Mouse (Mus musculus) bone marrow, adult 2 months (tissue): ENCODE measurements around the gene Pomp. TPM values are rescaled to one million over a fixed set of nuclear protein-coding genes. Genes with fewer than 3 reads are reported as not detected.

Source experiments
- H3K27ac ChIP-seq: fragments of 200-500 bp; 2 replicates; pipeline ENCODE4 v1.5.1; 2012; ENCODE audit warnings: low read depth, mild to moderate bottlenecking, control low read depth, inconsistent platforms, low read length; ENCODE audit not compliant: control insufficient read depth, poor library complexity, insufficient read depth
- H3K4me1 ChIP-seq: fragments of 200-500 bp; 2 replicates; pipeline ENCODE4 v1.6.1; 2011; ENCODE audit warnings: low read length; ENCODE audit not compliant: control insufficient read depth, insufficient read depth
- H3K4me3 ChIP-seq: fragments of 200-500 bp; replicated peaks from 2 replicates; pipeline ENCODE3; 2011; ENCODE audit warnings: mild to moderate bottlenecking, low read depth, low read length, control low read depth; ENCODE audit not compliant: control insufficient read depth
- CTCF ChIP-seq: fragments of 200-500 bp; IDR thresholded peaks from 2 replicates; pipeline ENCODE4 v1.5.1; 2011; ENCODE audit warnings: low read length, control low read depth; ENCODE audit not compliant: control insufficient read depth, insufficient read depth
- POLR2A ChIP-seq: fragments of 200-500 bp; IDR thresholded peaks from 2 replicates; pipeline ENCODE4 v1.6.1; 2011; ENCODE audit warnings: low read depth, mild to moderate bottlenecking, control low read depth, low read length, borderline replicate concordance; ENCODE audit not compliant: control insufficient read depth
- WGBS: fragments of 180-500 bp; shearing (Covaris S2); methylation state at CpG from one replicate; pipeline ENCODE4 v1.1.7; 2018; 5-methylcytosine and 5-hydroxymethylcytosine counted together
- polyA plus RNA-seq: library from polyadenylated mRNA; stranded (reverse); fragments of >200 nt; gene quantifications from 2 replicates; pipeline ENCODE4 v1.2.4, GENCODE M21; 2011; ENCODE audit warnings: low replicate concordance; ENCODE audit not compliant: missing spikeins, insufficient read depth, insufficient read length

Pomp gene
- polyA plus RNA-seq, 1 experiment: 166 TPM

DNA sequence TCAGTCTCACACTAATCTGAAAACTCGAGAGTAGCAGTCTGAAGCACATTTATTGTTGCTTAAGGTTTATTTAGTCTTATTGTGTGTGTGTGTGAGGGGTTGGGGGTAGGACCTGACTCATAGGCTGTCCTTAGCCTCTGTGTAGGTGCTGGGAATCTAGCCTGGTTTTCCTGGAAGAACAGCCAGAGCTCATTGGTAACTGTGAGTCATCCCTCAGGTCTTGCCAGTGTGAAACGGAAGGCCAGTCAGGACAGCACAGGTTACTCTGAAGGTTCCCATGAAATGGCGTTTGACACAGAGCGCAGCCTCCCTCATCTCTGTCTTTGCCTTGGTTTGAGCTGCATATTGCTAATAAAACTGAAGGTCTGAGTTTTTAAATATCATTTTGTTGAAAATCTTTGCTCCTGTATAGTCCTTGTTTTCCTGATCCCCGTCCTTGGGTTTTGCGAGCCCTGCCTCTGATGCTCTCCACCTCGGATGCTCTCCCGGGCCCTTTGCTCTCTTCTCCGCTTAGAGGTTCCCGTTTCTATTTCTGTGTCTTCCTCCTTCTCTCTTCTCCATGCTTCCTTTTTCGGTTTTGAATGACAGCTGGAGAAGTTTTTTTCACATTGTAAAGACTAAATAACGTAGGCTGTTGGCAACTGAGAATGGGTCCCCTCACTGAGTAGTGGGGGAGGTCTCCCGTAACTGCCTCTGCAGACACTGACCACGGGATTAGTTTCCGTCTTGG lies 11.0 kb downstream of the Pomp start:
- H3K4me3 ChIP-seq: no peak overlapping the region
- H3K27ac ChIP-seq: peak overlapping the region; percentile 26
- peaks cover 1% of the 10 kb centered on the region; the same call in 1 of the 2 replicates for H3K4me1 ChIP-seq
- TF ChIP-seq POLR2A: no peak
- TF ChIP-seq CTCF: no peak
- WGBS: 36% methylated on average over 15 of the region's 15 CpGs

DNA sequence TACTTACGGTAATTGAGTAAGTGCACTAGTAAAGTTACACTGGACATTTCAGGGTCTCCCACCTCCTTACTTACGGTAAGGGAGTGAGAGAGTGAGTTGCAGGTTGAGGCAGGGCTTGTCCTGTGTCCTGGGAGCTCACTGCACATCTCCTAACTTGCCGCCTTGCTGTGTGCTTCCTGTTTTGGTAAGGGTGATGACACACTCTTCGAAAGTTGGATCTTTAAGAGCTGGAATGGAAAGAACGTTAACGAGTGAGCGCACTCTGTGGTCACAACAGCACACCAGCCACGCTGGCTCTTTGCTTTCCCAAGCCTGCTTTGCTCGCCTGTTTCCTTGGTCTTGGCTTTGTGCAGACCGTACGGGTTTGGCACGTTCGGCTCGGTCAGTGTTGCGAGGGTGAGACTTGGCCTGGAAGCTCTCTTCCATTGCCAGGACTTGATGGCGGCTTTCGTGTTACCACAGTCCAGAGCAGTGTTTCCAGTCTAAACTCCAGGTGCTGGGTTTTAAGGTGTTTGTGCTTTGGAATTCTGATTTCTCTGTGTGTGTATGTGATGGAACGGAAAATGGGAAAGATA lies 14.3 kb downstream of the Pomp start:
- Histone ChIP-seq H3K4me3 (no peak overlapping the region), H3K27ac (no peak overlapping the region), H3K4me1 (no peaks in the 10 kb centered on the region; the same call in 1 of the 2 replicates)
- 69% methylated on average over 18 of the region's 18 CpGs for WGBS
- TF ChIP-seq POLR2A (no peak), CTCF (no peak)

DNA sequence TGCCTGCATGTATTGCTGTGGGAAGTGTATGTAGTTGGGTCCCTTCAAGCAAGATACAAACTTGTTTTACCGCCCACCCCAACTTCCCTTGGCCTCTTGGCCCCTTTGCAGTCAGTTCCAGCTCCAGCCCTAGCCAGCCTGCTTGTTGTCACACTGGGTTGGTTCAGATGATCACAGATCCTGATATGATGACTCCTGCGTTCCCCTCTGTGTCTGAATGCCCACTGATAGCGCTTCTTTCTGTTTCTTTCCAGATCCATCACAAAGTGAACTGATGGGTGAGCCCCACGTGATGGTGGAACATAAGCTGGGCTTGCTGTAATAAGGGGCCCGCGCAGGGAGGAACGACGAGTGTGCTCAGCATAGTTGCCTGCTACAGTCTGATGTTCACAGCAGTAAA lies 14.9 kb downstream of the Pomp start:
- Histone ChIP-seq H3K27ac (no peak overlapping the region), H3K4me3 (no peak overlapping the region), H3K4me1 (no peaks in the 10 kb centered on the region)
- TF ChIP-seq POLR2A: no peak
- WGBS: 85% methylated on average over 8 of the region's 8 CpGs

DNA sequence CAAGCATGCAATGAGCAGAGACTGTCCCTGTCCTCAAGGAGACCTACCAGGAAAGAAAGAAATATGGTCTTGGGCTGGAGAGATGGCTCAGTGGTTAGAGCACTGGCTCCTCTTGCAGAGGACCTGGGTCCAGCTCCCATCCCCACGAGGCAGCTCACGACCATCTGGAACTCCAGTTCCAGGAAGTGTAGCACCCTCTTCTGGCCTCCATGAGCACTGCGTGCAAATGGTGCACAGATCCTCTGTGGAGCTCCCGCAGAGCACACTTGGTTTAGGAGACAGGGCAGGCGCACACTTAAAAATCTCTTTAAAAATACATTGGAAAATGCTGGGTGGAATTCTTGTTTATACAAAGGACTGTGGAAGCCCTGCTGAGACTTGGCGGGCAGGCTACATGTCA lies 17.3 kb downstream of the Pomp start:
- TF ChIP-seq POLR2A (no peak), CTCF (peak; percentile 42; the same call in 1 of the 2 replicates)
- H3K27ac ChIP-seq: no peak overlapping the region
- H3K4me3 ChIP-seq: no peak overlapping the region
- WGBS: 90% methylated on average over 6 of the region's 6 CpGs
- H3K4me1 ChIP-seq: no peaks in the 10 kb centered on the region

GRCm38 (mm10) chr5:147879971-147880682 lies 19.9 kb downstream of the Pomp start:
- no peaks in the 10 kb centered on the region for H3K4me1 ChIP-seq
- no peak overlapping the region for H3K27ac ChIP-seq
- no peak for TF ChIP-seq CTCF
- no peak for TF ChIP-seq POLR2A
- H3K4me3 ChIP-seq: no peak overlapping the region
- WGBS: 73% methylated on average over 17 of the region's 17 CpGs

DNA sequence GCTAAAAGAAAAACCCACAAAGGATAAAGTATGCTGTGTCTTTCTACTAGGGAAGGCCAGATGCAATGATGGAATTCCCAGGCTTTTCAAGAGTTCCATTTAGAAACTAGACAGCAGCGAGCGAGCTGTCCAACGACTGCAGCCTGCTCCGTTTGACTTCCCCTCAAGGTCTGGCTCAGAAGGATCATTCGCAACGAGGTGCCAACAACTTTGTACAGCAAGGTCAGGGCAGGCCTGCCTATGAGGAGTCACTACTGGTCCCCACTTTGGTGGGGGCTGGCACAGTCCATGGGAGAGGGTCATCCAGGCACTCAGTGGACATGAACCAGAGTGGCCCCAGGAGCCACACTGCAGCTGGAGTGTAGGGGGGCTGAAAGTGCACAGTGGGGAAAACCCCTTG lies 23.3 kb downstream of the Pomp start:
- Histone ChIP-seq H3K27ac (no peak overlapping the region), H3K4me1 (no peaks in the 10 kb centered on the region), H3K4me3 (no peak overlapping the region)
- no peak for TF ChIP-seq CTCF
- no peak for TF ChIP-seq POLR2A
- 82% methylated on average over 6 of the region's 6 CpGs for WGBS

- TF ChIP-seq POLR2A (no peak), CTCF (no peak)
- WGBS: 41% methylated on average over 9 of the region's 12 CpGs
- H3K4me3 ChIP-seq: no peak overlapping the region
- H3K27ac ChIP-seq: no peak overlapping the region
- no peaks in the 10 kb centered on the region; the same call in 1 of the 2 replicates for H3K4me1 ChIP-seq
Measured at GRCm38 (mm10) chr5:147888313-147889297, 28.3 kb downstream of the Pomp start.
